Mouse (Mus musculus) hindbrain, embryonic 12.5 days (tissue): ENCODE measurements at regions not wholly inside any gene's neighbourhood (a gene's known extent, or its start where the extent isn't known, plus 50 kb on each side); places are given as distances from the start of the nearest gene placed in this dataset.
A peak's percentile ranks its signal among the peaks of the same experiment; 100 is the strongest.

Experiments
- ATAC-seq: fragments of 200-750 bp; cut with Nextera tagmentation; 2 replicates; pipeline ENCODE4 v1.8.0; 2017; ENCODE audit warnings: moderate TSS enrichment; ENCODE audit not compliant: low FRiP score
- H3K27ac ChIP-seq: fragments of 300-500 bp; sonication (generic); 2 replicates; pipeline ENCODE4 v1.5.1; 2016; ENCODE audit warnings: mild to moderate bottlenecking
- H3K27me3 ChIP-seq: fragments of 300-500 bp; sonication (generic); 2 replicates; pipeline ENCODE4 v1.6.1; 2016; ENCODE audit warnings: mild to moderate bottlenecking
- H3K36me3 ChIP-seq: fragments of 300-500 bp; sonication (generic); 2 replicates; pipeline ENCODE4 v1.6.1; 2016; ENCODE audit warnings: mild to moderate bottlenecking
- H3K4me1 ChIP-seq: fragments of 300-500 bp; sonication (generic); 2 replicates; pipeline ENCODE4 v1.6.1; 2016
- H3K4me2 ChIP-seq: fragments of 300-500 bp; sonication (generic); replicated peaks from 2 replicates; pipeline ENCODE4 v1.6.1; 2016; ENCODE audit warnings: mild to moderate bottlenecking
- H3K4me3 ChIP-seq: fragments of 300-500 bp; sonication (generic); 2 replicates; pipeline ENCODE4 v1.5.1; 2016; ENCODE audit warnings: mild to moderate bottlenecking
- H3K9ac ChIP-seq: fragments of 300-500 bp; sonication (generic); 2 replicates; pipeline ENCODE4 v1.6.1; 2016; ENCODE audit warnings: mild to moderate bottlenecking, moderate library complexity
- H3K9me3 ChIP-seq: fragments of 300-500 bp; sonication (generic); replicated peaks from 2 replicates; pipeline ENCODE4 v1.6.1; 2016; ENCODE audit warnings: mild to moderate bottlenecking
- WGBS: fragments of 180-500 bp; shearing (Covaris S2); methylation state at CpG from one replicate; pipeline ENCODE4 v1.1.7; 2016; 5-methylcytosine and 5-hydroxymethylcytosine counted together

DNA sequence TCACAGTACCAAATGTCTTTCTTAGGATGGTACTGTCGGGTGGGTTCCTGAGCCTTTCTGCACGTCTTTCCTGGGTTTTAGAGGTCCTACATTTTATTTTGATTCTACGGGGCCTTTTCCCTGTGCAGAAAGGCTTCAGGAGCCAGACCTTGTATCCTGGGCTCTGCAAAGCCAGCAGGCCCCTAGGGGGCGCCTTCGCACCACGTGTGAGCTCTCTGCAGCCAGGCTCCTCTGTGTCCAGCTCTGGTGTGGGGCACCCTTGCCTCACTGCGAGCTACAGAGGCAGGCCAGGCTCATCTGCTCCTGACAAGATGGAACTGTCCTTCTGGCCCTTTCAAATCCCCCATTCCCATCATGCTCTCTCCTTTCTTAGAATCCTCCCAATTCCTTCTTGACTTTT, 53.3 kb upstream of the Usp3 start:
- ATAC-seq, result peak; percentile 69; the same call in 1 of the 2 replicates
- no peaks in the 10 kb centered on the region for H3K27me3 ChIP-seq
- no peaks in the 10 kb centered on the region for H3K36me3 ChIP-seq
- no peak overlapping the region for H3K27ac ChIP-seq
- H3K4me3 ChIP-seq, result no peak overlapping the region
- no peak overlapping the region for H3K4me2 ChIP-seq
- H3K9ac ChIP-seq, result no peak overlapping the region
- peaks cover 3% of the 10 kb centered on the region for H3K4me1 ChIP-seq
- H3K9me3 ChIP-seq, result no peaks in the 10 kb centered on the region
- WGBS, result 18% methylated on average over 7 of the region's 7 CpGs

DNA sequence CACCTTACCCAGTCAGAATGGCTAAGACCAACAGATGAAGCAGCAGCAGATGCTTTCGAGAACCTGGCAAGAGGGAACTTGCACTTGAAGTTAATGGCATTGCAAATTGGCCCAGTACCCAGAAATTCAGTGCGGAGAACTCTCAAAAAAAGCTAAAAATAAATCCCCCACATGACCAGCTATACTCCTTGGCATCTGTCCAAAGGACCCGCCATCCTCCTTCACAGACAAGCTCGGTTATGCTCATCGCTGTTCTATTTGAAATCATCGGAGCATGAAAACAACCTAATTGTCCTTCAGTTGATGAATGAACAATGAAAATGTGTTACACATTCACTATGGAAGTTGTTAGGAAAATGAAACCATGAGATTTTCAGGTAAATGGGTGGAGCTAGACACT, 58.4 kb upstream of the Usp3 start:
- Histone ChIP-seq H3K9me3 (no peaks in the 10 kb centered on the region), H3K36me3 (no peaks in the 10 kb centered on the region), H3K4me3 (no peak overlapping the region), H3K4me1 (peaks cover 8% of the 10 kb centered on the region), H3K9ac (no peak overlapping the region), H3K27me3 (no peaks in the 10 kb centered on the region), H3K4me2 (no peak overlapping the region), H3K27ac (no peak overlapping the region)
- 40% methylated on average over 6 of the region's 6 CpGs for WGBS
- ATAC-seq, result no peak

DNA sequence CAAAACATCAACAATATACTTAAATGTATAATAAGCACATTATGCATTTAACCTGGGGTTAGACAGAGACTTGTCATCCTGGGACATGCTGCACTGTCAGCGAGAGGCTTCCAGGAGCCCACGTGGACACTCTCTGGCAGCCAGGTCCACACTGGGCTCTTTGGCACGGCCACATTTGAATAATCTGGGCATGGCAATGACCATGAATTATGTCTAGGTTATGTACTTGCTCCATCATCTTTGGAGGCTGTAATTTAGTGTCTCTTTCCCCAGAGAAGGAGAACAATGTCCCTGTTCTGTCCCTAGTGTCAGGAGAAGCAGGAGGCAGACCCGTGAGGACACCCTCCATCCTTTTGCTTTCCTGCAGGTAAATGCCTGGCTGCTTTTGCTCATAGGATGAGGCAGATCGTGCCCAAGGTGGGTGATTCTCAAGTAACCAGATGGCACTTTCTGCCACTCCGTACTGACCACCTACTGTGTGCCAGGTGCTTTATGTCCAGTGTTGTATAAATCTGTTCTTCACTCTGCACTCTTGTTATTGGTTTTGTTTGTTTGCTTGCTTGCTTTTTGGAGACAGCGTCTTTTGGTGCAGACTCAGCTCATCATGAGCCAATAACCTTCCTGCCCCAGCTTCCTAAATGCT, 56.2 kb upstream of the Car12 start:
- no peak overlapping the region for H3K27ac ChIP-seq
- H3K9ac ChIP-seq, result no peak overlapping the region
- no peaks in the 10 kb centered on the region for H3K27me3 ChIP-seq
- H3K4me3 ChIP-seq, result no peak overlapping the region
- no peak overlapping the region for H3K4me2 ChIP-seq
- no peaks in the 10 kb centered on the region for H3K36me3 ChIP-seq
- ATAC-seq, result no peak
- no peaks in the 10 kb centered on the region for H3K9me3 ChIP-seq
- peaks cover 3% of the 10 kb centered on the region; the same call in 1 of the 2 replicates for H3K4me1 ChIP-seq
- WGBS, result 88% methylated on average over 7 of the region's 7 CpGs

DNA sequence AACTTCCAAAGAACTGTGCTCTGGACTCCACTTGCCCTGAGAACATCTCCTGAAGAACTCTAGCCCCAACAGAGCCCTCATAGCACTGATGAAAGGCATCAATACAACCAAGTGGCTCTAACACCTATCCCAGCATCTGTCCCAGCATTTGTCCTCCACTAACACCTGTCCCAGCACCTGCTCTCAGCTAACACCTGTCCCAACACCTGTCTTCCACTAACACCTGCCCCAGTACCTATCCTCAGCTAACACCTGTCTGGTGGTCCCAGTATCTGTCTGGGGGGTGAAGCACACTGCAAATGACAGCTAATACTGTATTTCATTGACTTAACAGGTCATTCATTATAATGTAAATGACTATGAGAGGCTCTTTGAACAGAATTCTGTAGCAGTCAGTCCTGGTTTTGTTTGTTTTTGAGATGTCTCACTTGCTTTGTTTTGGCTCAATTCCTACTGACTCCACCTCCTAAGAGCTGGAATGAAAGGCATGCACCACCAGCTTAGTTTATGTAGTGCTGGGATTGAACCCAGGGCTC, 54.7 kb upstream of the Car12 start:
- H3K36me3 ChIP-seq, result no peaks in the 10 kb centered on the region
- H3K4me2 ChIP-seq, result no peak overlapping the region
- no peaks in the 10 kb centered on the region for H3K27me3 ChIP-seq
- H3K27ac ChIP-seq, result no peak overlapping the region
- no peak for ATAC-seq
- peaks cover 3% of the 10 kb centered on the region; the same call in 1 of the 2 replicates for H3K4me1 ChIP-seq
- no peaks in the 10 kb centered on the region for H3K9me3 ChIP-seq
- H3K4me3 ChIP-seq, result no peak overlapping the region
- no peak overlapping the region for H3K9ac ChIP-seq

DNA sequence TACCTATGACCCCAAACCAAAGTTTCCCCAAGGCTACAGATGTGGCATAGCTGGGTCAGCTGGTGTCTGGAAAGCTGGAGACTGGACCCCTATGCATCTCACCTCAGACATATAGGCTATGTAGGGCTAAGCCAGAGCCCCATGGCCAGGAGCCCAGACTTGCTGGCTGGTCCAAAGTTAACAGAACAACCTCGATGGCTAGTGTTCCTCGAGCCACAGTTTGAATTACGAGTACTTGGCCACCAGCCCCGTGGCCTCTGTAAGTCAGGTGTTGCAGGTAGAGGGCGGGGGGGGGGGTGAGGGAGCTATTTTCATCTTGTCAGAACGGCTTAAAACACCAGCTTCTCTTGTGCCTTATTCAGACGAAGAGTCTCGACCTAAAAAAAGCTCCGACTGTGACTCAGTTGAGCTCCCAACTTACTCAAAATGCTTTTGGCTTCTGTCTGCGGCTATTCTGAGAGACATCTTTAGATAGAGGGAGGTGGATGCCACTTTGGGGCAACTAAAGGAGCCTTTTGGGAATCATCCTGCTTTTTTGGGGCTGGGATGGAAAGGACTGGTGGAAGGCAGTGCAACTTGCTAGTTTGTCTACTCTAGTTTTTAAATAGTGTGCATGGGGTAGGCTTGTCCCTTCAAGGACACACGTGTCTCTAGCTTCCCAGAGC, 53.6 kb upstream of the Car12 start:
- H3K4me1 ChIP-seq, result peaks cover 3% of the 10 kb centered on the region; the same call in 1 of the 2 replicates
- H3K9me3 ChIP-seq, result no peaks in the 10 kb centered on the region
- no peaks in the 10 kb centered on the region for H3K36me3 ChIP-seq
- no peak overlapping the region for H3K27ac ChIP-seq
- ATAC-seq, result no peak
- no peak overlapping the region for H3K9ac ChIP-seq
- H3K27me3 ChIP-seq, result no peaks in the 10 kb centered on the region
- WGBS, result 90% methylated on average over 11 of the region's 11 CpGs
- no peak overlapping the region for H3K4me3 ChIP-seq
- no peak overlapping the region for H3K4me2 ChIP-seq

DNA sequence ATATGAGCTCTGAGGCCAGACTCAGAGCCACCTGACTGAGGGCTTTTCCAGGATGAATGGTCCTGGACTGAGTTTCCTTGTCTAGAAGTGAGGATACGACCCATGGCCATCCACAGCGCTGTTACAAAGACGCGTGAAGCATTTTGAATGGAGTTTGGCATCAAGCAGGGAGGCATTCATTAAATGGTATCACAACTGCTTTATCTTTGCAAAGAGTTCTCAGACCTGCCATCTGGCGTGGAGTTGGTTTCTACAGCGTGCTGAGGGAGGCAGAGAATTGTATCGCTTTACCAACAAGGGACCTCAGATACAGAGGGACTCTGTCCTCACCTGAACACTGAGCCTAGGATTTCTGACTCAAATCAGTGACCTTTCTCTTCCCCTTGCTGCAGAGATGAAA, 51.9 kb upstream of the Car12 start:
- Histone ChIP-seq H3K4me3 (no peak overlapping the region), H3K27me3 (no peaks in the 10 kb centered on the region), H3K27ac (no peak overlapping the region), H3K4me2 (no peak overlapping the region), H3K9ac (no peak overlapping the region), H3K36me3 (no peaks in the 10 kb centered on the region), H3K9me3 (no peaks in the 10 kb centered on the region), H3K4me1 (peaks cover 3% of the 10 kb centered on the region; the same call in 1 of the 2 replicates)
- no peak for ATAC-seq
- WGBS, result 78% methylated on average over 7 of the region's 7 CpGs

DNA sequence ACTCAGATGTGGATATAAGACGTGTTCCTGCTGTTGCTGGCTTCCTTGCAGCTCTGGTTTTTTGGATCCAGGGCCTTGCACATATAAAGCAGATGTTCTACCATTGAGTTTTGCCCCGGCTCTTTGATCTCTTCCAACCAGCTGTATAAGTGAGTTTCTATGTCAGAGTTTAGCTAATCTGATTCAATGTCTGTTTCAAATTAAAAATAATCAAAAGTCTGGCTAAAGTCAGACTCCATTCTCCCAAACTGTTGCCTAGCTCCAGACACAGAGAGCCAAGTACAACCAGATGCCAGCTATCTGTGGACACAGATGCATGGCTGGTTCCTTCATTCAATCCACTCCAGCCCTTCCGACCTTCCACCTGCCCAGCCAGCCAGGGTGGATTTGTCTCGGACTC, 51.0 kb upstream of the Car12 start:
- no peak for ATAC-seq
- Histone ChIP-seq H3K9ac (no peak overlapping the region), H3K4me1 (peaks cover 3% of the 10 kb centered on the region; the same call in 1 of the 2 replicates), H3K27ac (no peak overlapping the region), H3K9me3 (no peaks in the 10 kb centered on the region), H3K36me3 (no peaks in the 10 kb centered on the region), H3K4me3 (no peak overlapping the region), H3K4me2 (no peak overlapping the region), H3K27me3 (no peaks in the 10 kb centered on the region)
- 63% methylated on average over 4 of the region's 4 CpGs for WGBS
